Comparison of ENCODE assay signal across 27 mouse cellular contexts in the genomic region with DNA sequence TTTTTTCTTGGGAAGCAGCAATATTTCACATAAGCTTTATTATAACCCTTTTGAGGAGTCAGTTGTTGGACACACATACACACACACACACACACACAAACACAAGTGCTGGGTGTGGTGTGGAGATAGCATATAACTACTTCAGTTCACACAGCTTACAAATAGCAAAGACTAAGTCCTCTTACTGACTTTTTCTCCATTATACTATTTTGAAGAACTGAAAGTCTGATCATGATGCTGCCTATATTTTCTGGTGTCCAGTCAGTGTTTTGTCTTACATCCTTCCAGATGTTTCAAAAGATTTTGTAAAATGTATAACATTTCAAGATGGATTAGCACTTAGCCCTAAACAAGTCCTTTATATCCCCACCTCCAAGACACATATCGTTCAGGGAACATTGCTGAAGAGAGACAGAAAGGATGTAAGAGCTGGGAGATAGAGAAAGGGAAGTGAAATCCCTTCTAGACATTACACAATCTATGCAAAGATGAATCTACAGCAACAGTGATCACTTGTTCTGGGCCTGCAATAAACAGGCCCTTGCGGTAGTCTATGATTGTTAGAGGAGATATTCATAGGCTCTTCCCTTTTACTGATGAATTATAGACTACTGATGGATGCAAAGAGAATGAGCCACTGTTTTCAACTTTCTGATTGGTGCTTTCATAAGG.
"Had no signal": no experiment of that assay in that cellular context is flagged by ENCODE, and none has a peak within 500 bp of the region (broad histone marks: within the 10 kb centered on the region; RNA-seq: fewer than 3 reads in every experiment).

No protein-coding gene starts in this region.

- ATAC-seq: hindbrain, postnatal 0 days; intestine, embryonic 16.5 days had no signal

- H3K9me3 ChIP-seq: heart, embryonic 13.5 days; heart, embryonic 15.5 days; hindbrain, embryonic 13.5 days; hindbrain, embryonic 15.5 days; kidney, embryonic 15.5 days; limb, embryonic 10.5 days; limb, embryonic 12.5 days had no signal

- H3K4me1 ChIP-seq: heart, embryonic 13.5 days; heart, embryonic 15.5 days; hindbrain, embryonic 13.5 days; hindbrain, embryonic 15.5 days; kidney, embryonic 15.5 days; limb, embryonic 10.5 days; limb, embryonic 12.5 days had no signal

- H3K9ac ChIP-seq: heart, embryonic 13.5 days; heart, embryonic 15.5 days; hindbrain, embryonic 13.5 days; hindbrain, embryonic 15.5 days; kidney, embryonic 15.5 days; limb, embryonic 12.5 days had no signal

- H3K4me3 ChIP-seq: gastrocnemius, adult 2 months; heart, adult 2 months; heart, embryonic 13.5 days; heart, embryonic 15.5 days; hindbrain, embryonic 13.5 days; hindbrain, embryonic 15.5 days; kidney, embryonic 15.5 days; layer of hippocampus, adult 2 months; left cerebral cortex, adult 2 months; limb, embryonic 10.5 days; limb, embryonic 12.5 days had no signal

- H3K27ac ChIP-seq: gastrocnemius, adult 2 months; heart, adult 2 months; heart, embryonic 13.5 days; heart, embryonic 15.5 days; hindbrain, embryonic 13.5 days; hindbrain, embryonic 15.5 days; hindbrain, postnatal 0 days; kidney, embryonic 15.5 days; kidney, postnatal 0 days; layer of hippocampus, adult 2 months; left cerebral cortex, adult 2 months; limb, embryonic 10.5 days; limb, embryonic 12.5 days had no signal

- H3K36me3 ChIP-seq: heart, embryonic 13.5 days; heart, embryonic 15.5 days; hindbrain, embryonic 13.5 days; hindbrain, embryonic 15.5 days; kidney, embryonic 15.5 days; limb, embryonic 10.5 days; limb, embryonic 12.5 days had no signal

- H3K27me3 ChIP-seq: heart, embryonic 13.5 days; heart, embryonic 15.5 days; hindbrain, embryonic 13.5 days; hindbrain, embryonic 15.5 days; kidney, embryonic 15.5 days; limb, embryonic 12.5 days had no signal

- DNase-seq: gastrocnemius, adult 2 months; gastrocnemius, postnatal 10 days; gastrocnemius, postnatal 25 days; heart, adult 11 months; heart, adult 2 months; heart, postnatal 14 days; heart, postnatal 36 days; kidney, adult 11 months; kidney, adult 2 months; kidney, adult 9 months; kidney, postnatal 14 days; kidney, postnatal 4 days; liver had no signal

- H3K4me2 ChIP-seq: heart, embryonic 11.5 days; heart, embryonic 13.5 days; heart, embryonic 15.5 days; hindbrain, embryonic 13.5 days; hindbrain, embryonic 15.5 days; kidney, embryonic 15.5 days; limb, embryonic 12.5 days; liver, embryonic 11.5 days had no signal
